Mouse (Mus musculus): ENCODE data around the gene Cxcl16.
A peak's percentile ranks its signal among the peaks of the same experiment; 100 is the strongest.
"Not testable (repeated sequence)": the region's sequence is repeated elsewhere in the genome, so short reads cannot be mapped to it uniquely, and the experiment has no call there.

The Cxcl16 gene

GRCm38 (mm10) chr11:70459601-70460101 lies at the start of gene Cxcl16:
Gene Cxcl16, minus strand, starts transcription at chr11:70459984.
- no peak for DNase-seq (ENCODE audit: low read depth, low spot score)

- DNase-seq (ENCODE audit: low read depth, low spot score) = no peak
Observed at GRCm38 (mm10) chr11:70506962-70507515, 47.3 kb upstream of the Cxcl16 start.

GRCm38 (mm10) chr11:70506385-70506784 lies 46.6 kb upstream of the Cxcl16 start:
- peak; percentile 62 for DNase-seq (ENCODE audit: low read depth, low spot score)

- no peak for DNase-seq (ENCODE audit: low read depth, low spot score)
Observed at GRCm38 (mm10) chr11:70504970-70505369, 45.2 kb upstream of the Cxcl16 start, which contains the start of gene Tm4sf5. Gene Tm4sf5, plus strand, starts transcription at chr11:70505244.

GRCm38 (mm10) chr11:70502018-70502417 lies 42.2 kb upstream of the Cxcl16 start:
- no peak for DNase-seq (ENCODE audit: low read depth, low spot score)

- no peak for DNase-seq (ENCODE audit: low read depth, low spot score)
Observed at GRCm38 (mm10) chr11:70500476-70500812, 40.7 kb upstream of the Cxcl16 start.

GRCm38 (mm10) chr11:70499566-70500475 lies 40.0 kb upstream of the Cxcl16 start:
- DNase-seq (ENCODE audit: low read depth, low spot score) = no peak

- DNase-seq (ENCODE audit: low read depth, low spot score) = no peak
Observed at GRCm38 (mm10) chr11:70489684-70490083, 29.9 kb upstream of the Cxcl16 start.

- DNase-seq (ENCODE audit: low read depth, low spot score) = no peak
Observed at GRCm38 (mm10) chr11:70489138-70489537, 29.4 kb upstream of the Cxcl16 start.

GRCm38 (mm10) chr11:70487816-70488215 lies 28.0 kb upstream of the Cxcl16 start:
- DNase-seq (ENCODE audit: low read depth, low spot score) = no peak

GRCm38 (mm10) chr11:70485498-70485897 lies 25.7 kb upstream of the Cxcl16 start:
- no peak for DNase-seq (ENCODE audit: low read depth, low spot score)

GRCm38 (mm10) chr11:70474872-70475534 lies 15.2 kb upstream of the Cxcl16 start:
- no peak for DNase-seq (ENCODE audit: low read depth, low spot score)

- DNase-seq (ENCODE audit: low read depth, low spot score) = not testable (repeated sequence)
Observed at GRCm38 (mm10) chr11:70473291-70473690, 13.5 kb upstream of the Cxcl16 start.

- DNase-seq (ENCODE audit: low read depth, low spot score) = no peak
Observed at GRCm38 (mm10) chr11:70472716-70473115, 12.9 kb upstream of the Cxcl16 start.

- DNase-seq (ENCODE audit: low read depth, low spot score) = no peak
Observed at GRCm38 (mm10) chr11:70469764-70470163, 10.0 kb upstream of the Cxcl16 start.

- no peak for DNase-seq (ENCODE audit: low read depth, low spot score)
Observed at GRCm38 (mm10) chr11:70467902-70468619, 8.3 kb upstream of the Cxcl16 start.

- no peak for DNase-seq (ENCODE audit: low read depth, low spot score)
Observed at GRCm38 (mm10) chr11:70465824-70466223, 6.0 kb upstream of the Cxcl16 start.

- no peak for DNase-seq (ENCODE audit: low read depth, low spot score)
Observed at GRCm38 (mm10) chr11:70465211-70465610, 5.4 kb upstream of the Cxcl16 start.

GRCm38 (mm10) chr11:70463970-70464369 lies 4.2 kb upstream of the Cxcl16 start:
- DNase-seq (ENCODE audit: low read depth, low spot score) = no peak

GRCm38 (mm10) chr11:70458688-70459600 lies 840 bp downstream of the Cxcl16 start, which contains the start of gene Zmynd15:
Gene Zmynd15, plus strand, starts transcription at chr11:70459433.
- DNase-seq (ENCODE audit: low read depth, low spot score) = no peak
